Comparison of ENCODE assay signal across 8 mouse cellular contexts in genomic region chr19:47313387-47314075, GRCm38 (mm10).
DNase-seq lines count a peak whose midpoint lies in the region; ATAC-seq and TF ChIP-seq lines count a peak whose summit lies in the region.

No protein-coding gene starts in this region.

- H3K4me2 ChIP-seq in heart, postnatal 0 days (ENCODE audit: low read depth, low read length) = peak overlapping the region; percentile 78
- peak overlapping the region; percentile 84 for H3K4me2 ChIP-seq in limb, embryonic 12.5 days
- peak overlapping the region; percentile 46 for H3K4me2 ChIP-seq in neural tube, embryonic 14.5 days (ENCODE audit: low read depth, low read length)

- no peak for TF ChIP-seq EP300 in heart, postnatal 0 days (IDR thresholded peaks at IDR 0.05; ENCODE audit: low read depth)

- TF ChIP-seq CTCF in heart, postnatal 0 days (IDR thresholded peaks at IDR 0.05; ENCODE audit: low read depth) = no peak

- H3K27ac ChIP-seq in heart, postnatal 0 days (ENCODE audit: low read depth) = peak overlapping the region; percentile 85
- H3K27ac ChIP-seq in limb, embryonic 12.5 days = peak overlapping the region; percentile 99
- no peak overlapping the region; the same call in 1 of the 2 replicates for H3K27ac ChIP-seq in neural tube, embryonic 14.5 days (ENCODE audit: low read depth, low read length)

- WGBS in heart, postnatal 0 days = 3% methylated on average over 11 of the region's 11 CpGs
- WGBS in limb, embryonic 12.5 days = 3% methylated on average over 11 of the region's 11 CpGs
- WGBS in neural tube, embryonic 14.5 days = 12% methylated on average over 10 of the region's 11 CpGs

- H3K27me3 ChIP-seq in megakaryocyte, embryonic 14.5 days (replicated peaks) = peaks cover 79% of the 10 kb centered on the region
- no peaks in the 10 kb centered on the region for H3K27me3 ChIP-seq in heart, postnatal 0 days (ENCODE audit: control insufficient read depth, insufficient read depth, low read length)
- no peaks in the 10 kb centered on the region for H3K27me3 ChIP-seq in limb, embryonic 12.5 days
- H3K27me3 ChIP-seq in neural tube, embryonic 14.5 days (ENCODE audit: control insufficient read depth, insufficient read depth, low read length) = no peaks in the 10 kb centered on the region

- peak; percentile 65 to 67 for DNase-seq in cerebellum, postnatal 14 days
- peak; percentile 73 for DNase-seq in heart, postnatal 0 days (ENCODE audit: low spot score)
- DNase-seq in spleen, postnatal 10 days (ENCODE audit: low spot score in 2 of 2) = no peak
- DNase-seq in left cerebral cortex, adult 11 months (ENCODE audit: low spot score) = no peak

- no peaks in the 10 kb centered on the region for H3K9me3 ChIP-seq in megakaryocyte, embryonic 14.5 days
- no peaks in the 10 kb centered on the region for H3K9me3 ChIP-seq in heart, postnatal 0 days (replicated peaks; ENCODE audit: control insufficient read depth, low read length)
- H3K9me3 ChIP-seq in limb, embryonic 12.5 days = no peaks in the 10 kb centered on the region
- H3K9me3 ChIP-seq in neural tube, embryonic 14.5 days (ENCODE audit: control insufficient read depth, low read length) = no peaks in the 10 kb centered on the region

- peak overlapping the region; percentile 71 for H3K4me3 ChIP-seq in megakaryocyte, embryonic 14.5 days (replicated peaks)
- peak overlapping the region; percentile 47 for H3K4me3 ChIP-seq in heart, postnatal 0 days (ENCODE audit: low read depth, low read length)
- H3K4me3 ChIP-seq in limb, embryonic 12.5 days (replicated peaks) = peak overlapping the region; percentile 81
- peak overlapping the region; percentile 22 for H3K4me3 ChIP-seq in neural tube, embryonic 14.5 days (ENCODE audit: low read depth, low read length)

- no peak for ATAC-seq in megakaryocyte, adult 5-6 weeks (ENCODE audit: poor library complexity, severe bottlenecking)
- ATAC-seq in heart, postnatal 0 days (ENCODE audit: insufficient read depth, low read depth) = peak; percentile 12; the same call in 1 of the 2 replicates
- 0 out of 2 replicates have a peak, but pooled peaks have one; percentile 11 for ATAC-seq in limb, embryonic 12.5 days (ENCODE audit: insufficient number of reproducible peaks, insufficient read depth, low FRiP score, low TSS enrichment, low read depth)
- peak; percentile 36; the same call in 1 of the 2 replicates for ATAC-seq in neural tube, embryonic 14.5 days (ENCODE audit: low read depth)

- no peaks in the 10 kb centered on the region for H3K36me3 ChIP-seq in megakaryocyte, embryonic 14.5 days (replicated peaks; ENCODE audit: low read length)
- 0 out of 2 replicates have a peak, but pooled peaks cover 3% of the 10 kb centered on the region for H3K36me3 ChIP-seq in heart, postnatal 0 days (replicated peaks; ENCODE audit: control insufficient read depth, insufficient read depth, low read length)
- peaks cover 39% of the 10 kb centered on the region for H3K36me3 ChIP-seq in limb, embryonic 12.5 days
- H3K36me3 ChIP-seq in neural tube, embryonic 14.5 days (ENCODE audit: control insufficient read depth, insufficient read depth, low read length) = no peaks in the 10 kb centered on the region

- peaks cover 34% of the 10 kb centered on the region for H3K4me1 ChIP-seq in megakaryocyte, embryonic 14.5 days
- peaks cover 69% of the 10 kb centered on the region for H3K4me1 ChIP-seq in heart, postnatal 0 days (ENCODE audit: control insufficient read depth, insufficient read depth)
- peaks cover 79% of the 10 kb centered on the region for H3K4me1 ChIP-seq in limb, embryonic 12.5 days (replicated peaks)
- H3K4me1 ChIP-seq in neural tube, embryonic 14.5 days (ENCODE audit: control insufficient read depth, insufficient read depth, low read length) = peaks cover 24% of the 10 kb centered on the region

- peak overlapping the region; percentile 70 for H3K9ac ChIP-seq in heart, postnatal 0 days (replicated peaks; ENCODE audit: low read depth, low read length)
- peak overlapping the region; percentile 98 for H3K9ac ChIP-seq in limb, embryonic 12.5 days (replicated peaks)
- H3K9ac ChIP-seq in neural tube, embryonic 14.5 days (replicated peaks; ENCODE audit: low read depth, low read length) = peak overlapping the region; percentile 47

Comparison
In these comparisons a context has a peak if more than half of its experiments do, and no peak if none do; other contexts are left out.
1. H3K4me3 ChIP-seq: peak in every context shown above with its lines; median percentile 81 in limb, embryonic 12.5 days; 71 in megakaryocyte, embryonic 14.5 days; 47 in heart, postnatal 0 days; 22 in neural tube, embryonic 14.5 days.
2. DNase-seq: peak in cerebellum, postnatal 14 days (2 of 2) and heart, postnatal 0 days (single experiment); none in spleen, postnatal 10 days (0 of 2) and left cerebral cortex, adult 11 months (single experiment).
3. H3K9ac ChIP-seq: peak in every context shown above with its lines; median percentile 98 in limb, embryonic 12.5 days; 70 in heart, postnatal 0 days; 47 in neural tube, embryonic 14.5 days.
4. Peak in every context shown above with its lines, with median percentiles within 50 percentile points of each other: H3K4me2 ChIP-seq.